Mouse (Mus musculus) intestine, embryonic 16.5 days (tissue): Measurements from ENCODE around the gene Gm16867. TPM values are rescaled to one million over a fixed set of nuclear protein-coding genes. Genes with fewer than 3 reads are reported as not detected.
A peak's percentile ranks its signal among the peaks of the same experiment; 100 is the strongest.
"Not testable (repeated sequence)": the region's sequence is repeated elsewhere in the genome, so short reads cannot be mapped to it uniquely, and the experiment has no call there.

Source experiments
- ATAC-seq: fragments of 200-750 bp; cut with Nextera tagmentation; 2 replicates; pipeline ENCODE4 v1.8.0; 2017; ENCODE audit warnings: moderate TSS enrichment, moderate library complexity
- H3K27ac ChIP-seq: fragments of 300-500 bp; sonication (generic); 2 replicates; pipeline ENCODE4 v1.5.1; 2014; ENCODE audit warnings: mild to moderate bottlenecking, low read length
- H3K27me3 ChIP-seq: fragments of 300-500 bp; sonication (generic); replicated peaks from 2 replicates; pipeline ENCODE4 v1.6.1; 2014; ENCODE audit warnings: low read length, control low read depth, mixed read lengths; ENCODE audit not compliant: control insufficient read depth, insufficient read depth
- H3K36me3 ChIP-seq: fragments of 300-500 bp; sonication (generic); 2 replicates; pipeline ENCODE4 v1.6.1; 2014; ENCODE audit warnings: low read length, control low read depth; ENCODE audit not compliant: control insufficient read depth, insufficient read depth
- H3K4me1 ChIP-seq: fragments of 300-500 bp; sonication (generic); 2 replicates; pipeline ENCODE4 v1.6.1; 2014; ENCODE audit warnings: low read length, control low read depth, mixed read lengths; ENCODE audit not compliant: control insufficient read depth, insufficient read depth
- H3K4me2 ChIP-seq: fragments of 300-500 bp; sonication (generic); 2 replicates; pipeline ENCODE4 v1.6.1; 2014; ENCODE audit warnings: low read depth, low read length, control low read depth
- H3K4me3 ChIP-seq: fragments of 300-500 bp; sonication (generic); 2 replicates; pipeline ENCODE4 v1.5.1; 2014; ENCODE audit warnings: mild to moderate bottlenecking, low read length
- H3K9ac ChIP-seq: fragments of 300-500 bp; sonication (generic); 2 replicates; pipeline ENCODE4 v1.6.1; 2014; ENCODE audit warnings: low read depth, low read length
- H3K9me3 ChIP-seq: fragments of 300-500 bp; sonication (generic); 2 replicates; pipeline ENCODE4 v1.6.1; 2016; ENCODE audit warnings: low read length, control low read depth; ENCODE audit not compliant: control insufficient read depth
- WGBS: fragments of 180-500 bp; shearing (Covaris S2); extraction: QIAGEN DNeasy Blood & Tissue Kit; methylation state at CpG from one replicate; pipeline ENCODE4 v1.1.7; 2014; 5-methylcytosine and 5-hydroxymethylcytosine counted together
- polyA plus RNA-seq: library from polyadenylated mRNA; unstranded; fragments of >200 nt; fragmentation: Nextera tagmentation; extraction: Ambion mirVana; gene quantifications from 2 replicates; pipeline ENCODE4 v1.2.1, GENCODE M21; 2015

Gene Gm16867
- polyA plus RNA-seq, 1 experiment from 2014 or later: not detected

DNA sequence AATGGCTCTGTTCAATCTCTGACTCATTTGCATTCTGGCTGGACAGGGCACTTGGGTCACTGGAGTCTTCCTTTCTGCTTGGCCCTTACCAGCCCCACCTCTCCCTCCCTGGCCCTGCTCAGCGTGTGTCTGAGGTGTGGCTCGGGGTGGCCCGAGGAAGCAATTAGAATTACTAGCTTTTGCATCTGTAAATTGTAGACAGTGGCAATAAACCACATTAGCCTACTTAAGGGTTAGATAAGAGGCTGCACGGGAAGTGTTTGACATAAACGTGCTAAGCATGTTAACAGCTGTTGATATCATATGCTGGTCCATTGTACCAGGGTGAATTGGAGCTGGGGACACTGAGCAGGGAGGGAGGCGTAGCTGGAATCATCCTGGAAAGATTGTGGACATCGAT lies 62.2 kb downstream of the Gm16867 start:
- not testable (repeated sequence) for H3K36me3 ChIP-seq, H3K27ac ChIP-seq, H3K27me3 ChIP-seq, H3K4me2 ChIP-seq, H3K9me3 ChIP-seq, H3K4me1 ChIP-seq, H3K9ac ChIP-seq, H3K4me3 ChIP-seq
- no CpG with 5 or more reads among the region's 7 CpGs for WGBS
- peak; percentile 56 for ATAC-seq

DNA sequence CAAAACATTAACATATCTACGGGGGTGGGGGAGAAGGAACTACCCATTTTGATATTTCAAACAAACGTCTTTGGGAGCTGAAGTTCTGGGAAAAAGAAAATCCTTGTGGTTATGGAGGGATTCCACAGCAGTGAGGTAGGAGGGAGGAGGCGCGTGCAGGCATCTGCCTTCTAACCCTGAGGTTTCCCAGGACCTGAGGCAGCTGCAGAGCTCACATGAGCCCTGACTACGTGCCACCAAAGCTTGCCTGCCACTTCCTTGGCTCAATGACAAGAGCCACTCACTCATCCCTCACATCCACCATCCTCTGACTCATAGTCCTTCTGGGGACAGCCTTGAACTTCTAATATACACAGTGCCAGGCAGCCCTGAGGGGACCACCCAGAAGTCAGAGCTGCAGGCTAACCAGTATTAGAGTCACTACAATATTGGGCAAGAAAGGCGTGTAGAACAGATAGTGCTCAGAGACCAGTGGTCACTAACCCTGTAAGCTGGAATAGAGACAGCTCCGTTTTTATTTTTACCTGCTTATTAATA lies 64.4 kb downstream of the Gm16867 start:
- H3K4me1 ChIP-seq, H3K4me3 ChIP-seq, H3K4me2 ChIP-seq, ATAC-seq, H3K27me3 ChIP-seq, H3K36me3 ChIP-seq, H3K9ac ChIP-seq, H3K9me3 ChIP-seq, H3K27ac ChIP-seq: not testable (repeated sequence)
- no CpG with 5 or more reads among the region's 7 CpGs for WGBS

DNA sequence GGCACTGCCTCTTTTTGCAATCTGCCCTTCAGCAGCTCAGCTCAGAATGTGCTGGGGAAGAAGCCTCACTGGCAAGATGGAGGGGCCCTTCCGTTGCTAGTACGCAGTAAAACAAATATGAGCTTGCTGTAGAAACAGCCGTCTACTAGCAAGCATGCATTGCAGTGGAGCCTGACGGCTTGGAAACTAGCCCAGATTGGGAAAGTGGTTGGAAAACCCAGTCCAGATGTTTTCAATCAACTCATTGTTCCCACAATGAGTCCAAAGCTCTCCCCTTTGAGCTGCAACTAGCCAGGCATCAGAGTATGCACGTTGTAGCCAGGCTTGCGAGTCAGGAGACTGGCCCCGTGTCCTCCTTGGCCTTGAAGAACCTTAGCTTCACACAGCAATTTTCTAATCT lies 82.2 kb downstream of the Gm16867 start:
- not testable (repeated sequence) for H3K4me1 ChIP-seq, H3K4me3 ChIP-seq, H3K27me3 ChIP-seq, H3K9me3 ChIP-seq, H3K27ac ChIP-seq, H3K9ac ChIP-seq, H3K4me2 ChIP-seq, H3K36me3 ChIP-seq
- ATAC-seq: peak; percentile 56; the same call in 1 of the 2 replicates
- WGBS: no CpG with 5 or more reads among the region's 7 CpGs

- not testable (repeated sequence) for H3K4me2 ChIP-seq, H3K4me3 ChIP-seq, H3K9ac ChIP-seq, H3K36me3 ChIP-seq, H3K27me3 ChIP-seq, ATAC-seq, H3K27ac ChIP-seq, H3K4me1 ChIP-seq, H3K9me3 ChIP-seq
- no CpG with 5 or more reads among the region's 7 CpGs for WGBS
Observed at GRCm38 (mm10) chr14:69417545-69417944, 85.6 kb downstream of the Gm16867 start.

Other genes starting within 250 kb of the Gm16867 start
- not detected in 2 replicates for gene Synb, start 209.1 kb downstream of the Gm16867 start, polyA plus RNA-seq
- not detected in 2 replicates for gene Gm27179, start 9.2 kb upstream of the Gm16867 start, polyA plus RNA-seq
- 16.6 and 16.8 TPM in 2 replicates for gene Entpd4b, start 52.1 kb upstream of the Gm16867 start, polyA plus RNA-seq